Mouse (Mus musculus) neural tube, embryonic 15.5 days (tissue): Measurements from ENCODE around the gene Tbc1d17. TPM values are rescaled to one million over a fixed set of nuclear protein-coding genes. Genes with fewer than 3 reads are reported as not detected.

Experiments
- ATAC-seq: fragments of 200-750 bp; cut with Nextera tagmentation; 2 replicates; pipeline ENCODE4 v1.8.0; 2017; ENCODE audit warnings: mild to moderate bottlenecking, moderate TSS enrichment, moderate library complexity; ENCODE audit not compliant: low FRiP score
- H3K27ac ChIP-seq: fragments of 300-500 bp; sonication (generic); replicated peaks from 2 replicates; pipeline ENCODE4 v1.5.1; 2015; ENCODE audit warnings: mild to moderate bottlenecking, inconsistent platforms
- H3K27me3 ChIP-seq: fragments of 300-500 bp; sonication (generic); replicated peaks from 2 replicates; pipeline ENCODE4 v1.6.1; 2015; ENCODE audit warnings: inconsistent platforms
- H3K36me3 ChIP-seq: fragments of 300-500 bp; sonication (generic); 2 replicates; pipeline ENCODE4 v1.6.1; 2015; ENCODE audit warnings: inconsistent platforms
- H3K4me1 ChIP-seq: fragments of 300-500 bp; sonication (generic); 2 replicates; pipeline ENCODE4 v1.6.1; 2015; ENCODE audit warnings: inconsistent platforms
- H3K4me2 ChIP-seq: fragments of 300-500 bp; sonication (generic); 2 replicates; pipeline ENCODE4 v1.6.1; 2015; ENCODE audit warnings: inconsistent platforms, mild to moderate bottlenecking, moderate library complexity
- H3K4me3 ChIP-seq: fragments of 300-500 bp; sonication (generic); replicated peaks from 2 replicates; pipeline ENCODE4 v1.5.1; 2015; ENCODE audit warnings: mild to moderate bottlenecking, inconsistent platforms
- H3K9ac ChIP-seq: fragments of 300-500 bp; sonication (generic); replicated peaks from 2 replicates; pipeline ENCODE4 v1.6.1; 2015; ENCODE audit warnings: mild to moderate bottlenecking, inconsistent platforms
- H3K9me3 ChIP-seq: fragments of 300-500 bp; sonication (generic); replicated peaks from 2 replicates; pipeline ENCODE4 v1.6.1; 2016; ENCODE audit warnings: inconsistent platforms
- WGBS: fragments of 180-500 bp; shearing (Covaris S2); methylation state at CpG from one replicate; pipeline ENCODE4 v1.1.7; 2015; ENCODE audit warnings: mixed read lengths; 5-methylcytosine and 5-hydroxymethylcytosine counted together
- polyA plus RNA-seq: library from polyadenylated mRNA; unstranded; fragments of >200 nt; fragmentation: Nextera tagmentation; extraction: Ambion mirVana; gene quantifications from 2 replicates; pipeline ENCODE4 v1.2.1, GENCODE M21; 2015

Tbc1d17 gene
- polyA plus RNA-seq, 1 experiment from 2014 or later: 110 TPM

DNA sequence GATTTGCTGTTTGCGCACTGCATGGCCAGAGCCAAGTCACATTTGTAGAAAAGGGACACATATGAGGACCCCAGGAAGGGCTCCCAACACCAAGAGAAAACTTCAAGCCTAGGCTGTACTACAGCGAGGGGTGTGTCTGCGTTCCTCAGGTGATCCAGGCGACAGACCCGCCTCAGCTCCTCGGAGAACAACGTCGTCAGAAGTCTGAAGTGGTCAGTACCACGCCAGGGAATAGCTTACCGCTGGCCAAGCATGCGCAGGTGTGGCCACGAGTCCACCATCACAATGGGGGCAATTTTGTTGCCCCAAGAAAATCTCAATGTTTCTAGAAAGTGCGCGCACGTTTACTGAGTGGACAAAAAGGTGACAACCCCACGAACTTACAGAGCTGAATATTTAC is 19.6 kb upstream of the Tbc1d17 start:
- Histone ChIP-seq H3K27me3 (no peaks in the 10 kb centered on the region), H3K9me3 (no peaks in the 10 kb centered on the region), H3K36me3 (peaks cover 23% of the 10 kb centered on the region), H3K4me1 (peaks cover 55% of the 10 kb centered on the region), H3K4me2 (peak overlapping the region; percentile 80), H3K4me3 (peak overlapping the region; percentile 75), H3K9ac (peak overlapping the region; percentile 96), H3K27ac (peak overlapping the region; percentile 99)
- whole genome bisulfite sequencing: 5% methylated on average over 16 of the region's 16 CpGs
- ATAC-seq: no peak

- no peaks in the 10 kb centered on the region for H3K9me3 ChIP-seq
- 47% methylated on average over 9 of the region's 9 CpGs for WGBS
- H3K27ac ChIP-seq: peak overlapping the region; percentile 99; the same call in 1 of the 2 replicates
- no peaks in the 10 kb centered on the region for H3K27me3 ChIP-seq
- H3K4me1 ChIP-seq: peaks cover 55% of the 10 kb centered on the region
- peak overlapping the region; percentile 75 for H3K4me3 ChIP-seq
- ATAC-seq: no peak
- H3K9ac ChIP-seq: peak overlapping the region; percentile 96
- peaks cover 29% of the 10 kb centered on the region for H3K36me3 ChIP-seq
- H3K4me2 ChIP-seq: peak overlapping the region; percentile 80
Measured at GRCm38 (mm10) chr7:44867802-44868201, 18.9 kb upstream of the Tbc1d17 start.

- no peaks in the 10 kb centered on the region for H3K9me3 ChIP-seq
- H3K9ac ChIP-seq: peak overlapping the region; percentile 96
- peaks cover 55% of the 10 kb centered on the region for H3K4me1 ChIP-seq
- no peak for ATAC-seq
- 77% methylated on average over 19 of the region's 19 CpGs for WGBS
- peak overlapping the region; percentile 75 for H3K4me3 ChIP-seq
- peak overlapping the region; percentile 68; the same call in 1 of the 2 replicates for H3K27ac ChIP-seq
- no peaks in the 10 kb centered on the region for H3K27me3 ChIP-seq
- H3K36me3 ChIP-seq: peaks cover 36% of the 10 kb centered on the region
- peak overlapping the region; percentile 80 for H3K4me2 ChIP-seq
Measured at GRCm38 (mm10) chr7:44867010-44867702, 18.3 kb upstream of the Tbc1d17 start.

DNA sequence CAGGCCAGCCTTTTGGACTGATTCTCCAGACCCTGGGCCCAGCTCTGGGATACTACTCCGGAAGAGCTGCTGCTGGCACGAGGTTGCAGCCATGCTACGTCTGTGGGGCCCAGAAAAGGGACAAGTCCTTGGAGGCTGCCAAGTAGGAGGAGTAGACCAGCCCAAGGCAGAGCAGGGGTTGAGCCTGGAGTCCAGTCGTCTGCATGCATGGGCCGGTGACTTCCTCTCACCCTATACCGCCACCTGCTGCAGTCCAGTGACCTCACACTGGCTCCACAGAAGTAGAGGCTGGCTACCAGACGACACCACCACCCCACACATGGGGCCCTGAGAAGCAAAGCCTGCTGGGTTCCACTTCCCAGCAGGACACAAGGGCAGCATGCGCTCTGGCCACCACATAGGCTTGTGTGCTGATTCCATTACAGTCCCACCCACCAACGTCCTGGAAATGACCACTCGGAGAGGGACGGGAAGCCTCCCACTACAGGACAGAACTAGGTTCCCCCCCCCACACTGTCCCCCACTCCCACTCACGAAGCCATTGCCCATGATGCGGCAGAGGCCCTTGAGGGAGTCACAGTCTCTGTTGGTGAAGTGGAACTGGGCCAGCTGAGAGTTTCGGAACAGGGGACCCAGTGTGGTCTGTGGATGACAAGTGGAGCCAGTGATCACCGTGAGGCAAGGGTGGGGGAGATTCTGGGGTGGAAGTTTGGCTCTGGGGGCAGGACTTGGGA is 17.6 kb upstream of the Tbc1d17 start:
- Histone ChIP-seq H3K9me3 (no peaks in the 10 kb centered on the region), H3K4me2 (peak overlapping the region; percentile 80), H3K9ac (peak overlapping the region; percentile 9; the same call in 1 of the 2 replicates), H3K4me3 (peak overlapping the region; percentile 75), H3K4me1 (peaks cover 56% of the 10 kb centered on the region), H3K27me3 (no peaks in the 10 kb centered on the region), H3K36me3 (peaks cover 43% of the 10 kb centered on the region), H3K27ac (peak overlapping the region; percentile 68)
- ATAC-seq: no peak
- WGBS: 50% methylated on average over 15 of the region's 15 CpGs

DNA sequence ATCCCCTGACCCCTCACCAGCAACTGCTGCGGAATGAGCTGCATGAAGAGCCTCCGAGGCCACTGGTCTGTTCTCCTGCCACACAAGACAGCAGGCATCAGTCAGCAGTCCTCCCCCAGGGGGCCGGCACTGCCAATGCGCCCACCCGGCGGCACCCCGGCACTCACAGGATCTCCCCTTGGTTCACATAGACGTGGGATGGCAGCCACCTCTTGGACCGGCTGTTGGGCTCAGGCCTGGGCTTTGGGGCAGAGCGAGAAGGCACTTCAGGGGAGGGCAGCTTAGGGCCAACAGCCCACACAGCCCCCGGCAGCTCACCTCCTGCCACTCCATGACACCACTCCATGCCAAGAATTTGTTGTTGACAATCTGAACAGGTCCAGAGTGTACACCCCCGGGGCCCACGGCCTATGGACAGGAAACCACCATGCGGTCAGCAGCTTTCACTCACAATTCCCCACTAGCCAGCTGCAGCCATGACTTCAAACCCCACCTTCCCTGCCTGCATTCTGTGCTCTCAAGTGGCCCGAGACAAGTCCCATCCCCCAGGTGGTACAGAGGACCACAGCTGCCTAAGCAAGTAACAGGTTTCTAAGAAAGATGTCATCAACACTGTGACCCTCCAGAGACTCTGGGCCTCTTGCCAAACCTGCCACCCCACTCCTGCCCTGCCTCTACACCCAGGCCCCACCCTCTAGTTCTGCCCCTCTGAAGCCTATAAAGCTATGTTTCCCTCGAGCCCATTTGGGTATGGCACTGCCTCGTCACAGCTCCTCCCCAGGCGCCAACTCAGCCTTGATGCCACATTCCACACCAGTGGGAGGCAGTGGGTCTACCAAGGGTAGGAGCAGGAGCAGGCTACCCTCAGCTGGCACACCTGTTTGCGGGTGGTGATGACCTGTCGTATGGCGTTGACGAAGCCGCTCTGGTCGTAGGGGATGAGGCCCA is 16.0 kb upstream of the Tbc1d17 start:
- ATAC-seq: no peak
- Histone ChIP-seq H3K27ac (peak overlapping the region; percentile 68), H3K36me3 (peaks cover 45% of the 10 kb centered on the region), H3K4me1 (peaks cover 62% of the 10 kb centered on the region), H3K27me3 (no peaks in the 10 kb centered on the region), H3K9me3 (no peaks in the 10 kb centered on the region), H3K9ac (no peak overlapping the region), H3K4me2 (peak overlapping the region; percentile 80; the same call in 1 of the 2 replicates), H3K4me3 (no peak overlapping the region)
- WGBS: 83% methylated on average over 24 of the region's 24 CpGs

DNA sequence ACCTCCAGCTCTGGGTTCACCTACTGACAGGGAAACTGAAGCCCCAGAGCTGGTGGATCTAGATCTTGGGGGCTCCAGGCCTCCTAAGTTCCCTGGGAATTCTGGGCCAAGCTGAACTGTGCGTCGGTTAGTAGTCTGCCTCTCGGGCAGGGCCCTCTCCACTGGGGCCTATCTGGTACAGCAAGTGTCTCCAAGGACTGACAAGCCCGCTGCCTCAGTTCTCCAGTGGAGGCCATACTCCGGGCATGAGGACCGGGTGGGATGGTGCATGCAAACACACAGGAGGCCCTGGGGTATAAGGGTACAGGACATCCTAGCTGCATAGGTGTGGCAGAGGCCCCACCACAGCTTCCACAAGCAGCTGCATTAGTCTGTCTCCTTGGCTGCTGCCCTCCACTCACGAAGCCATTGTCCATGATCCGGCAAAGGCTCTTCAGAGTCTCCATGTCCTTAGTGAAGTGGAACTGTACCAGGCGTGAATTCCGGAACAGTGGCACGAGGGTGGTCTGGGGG is 15.2 kb upstream of the Tbc1d17 start:
- no peaks in the 10 kb centered on the region for H3K9me3 ChIP-seq
- no peak overlapping the region for H3K9ac ChIP-seq
- H3K36me3 ChIP-seq: peaks cover 45% of the 10 kb centered on the region
- peaks cover 70% of the 10 kb centered on the region for H3K4me1 ChIP-seq
- H3K4me3 ChIP-seq: no peak overlapping the region
- ATAC-seq: no peak
- no peaks in the 10 kb centered on the region for H3K27me3 ChIP-seq
- H3K4me2 ChIP-seq: no peak overlapping the region
- H3K27ac ChIP-seq: no peak overlapping the region
- 88% methylated on average over 11 of the region's 11 CpGs for WGBS

- no peak overlapping the region for H3K4me3 ChIP-seq
- H3K9me3 ChIP-seq: no peaks in the 10 kb centered on the region
- no peak overlapping the region for H3K9ac ChIP-seq
- no peak overlapping the region for H3K27ac ChIP-seq
- no peak overlapping the region for H3K4me2 ChIP-seq
- ATAC-seq: no peak
- 91% methylated on average over 14 of the region's 14 CpGs for WGBS
- no peaks in the 10 kb centered on the region for H3K27me3 ChIP-seq
- peaks cover 45% of the 10 kb centered on the region for H3K36me3 ChIP-seq
- peaks cover 71% of the 10 kb centered on the region for H3K4me1 ChIP-seq
Measured at GRCm38 (mm10) chr7:44863210-44863609, 14.3 kb upstream of the Tbc1d17 start.

- peaks cover 70% of the 10 kb centered on the region for H3K4me1 ChIP-seq
- ATAC-seq: no peak
- no peaks in the 10 kb centered on the region for H3K27me3 ChIP-seq
- 87% methylated on average over 8 of the region's 8 CpGs for WGBS
- no peak overlapping the region for H3K27ac ChIP-seq
- no peak overlapping the region for H3K4me3 ChIP-seq
- no peak overlapping the region for H3K4me2 ChIP-seq
- no peaks in the 10 kb centered on the region for H3K9me3 ChIP-seq
- H3K36me3 ChIP-seq: peaks cover 45% of the 10 kb centered on the region
- no peak overlapping the region for H3K9ac ChIP-seq
Measured at GRCm38 (mm10) chr7:44862434-44862833, 13.6 kb upstream of the Tbc1d17 start.

DNA sequence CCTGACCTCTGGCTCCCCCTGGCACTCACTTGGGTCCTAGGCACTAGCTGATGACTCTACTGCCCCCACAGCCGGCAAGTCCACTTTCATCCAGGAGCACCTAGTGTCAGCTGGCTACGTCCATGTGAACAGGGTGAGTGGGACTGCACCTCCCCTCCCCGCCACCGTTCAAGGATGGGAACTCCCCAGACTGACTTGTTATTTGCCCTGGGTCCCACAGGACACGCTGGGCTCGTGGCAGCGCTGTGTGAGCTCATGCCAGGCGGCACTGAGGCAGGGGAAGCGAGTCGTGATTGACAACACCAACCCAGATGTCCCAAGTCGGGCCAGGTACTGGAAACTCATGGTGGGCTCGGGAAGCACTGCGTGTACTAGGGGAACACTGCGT is 12.5 kb upstream of the Tbc1d17 start:
- H3K9me3 ChIP-seq: no peaks in the 10 kb centered on the region

GRCm38 (mm10) chr7:44860576-44861428 is 11.9 kb upstream of the Tbc1d17 start:
- H3K9ac ChIP-seq: peak overlapping the region; percentile 20; the same call in 1 of the 2 replicates
- no peak overlapping the region for H3K4me2 ChIP-seq
- H3K9me3 ChIP-seq: no peaks in the 10 kb centered on the region
- ATAC-seq: no peak
- no peaks in the 10 kb centered on the region for H3K27me3 ChIP-seq
- peak overlapping the region; percentile 46 for H3K27ac ChIP-seq
- H3K4me1 ChIP-seq: peaks cover 63% of the 10 kb centered on the region
- peaks cover 40% of the 10 kb centered on the region for H3K36me3 ChIP-seq
- WGBS: 60% methylated on average over 22 of the region's 22 CpGs
- H3K4me3 ChIP-seq: no peak overlapping the region

More for the DNA sequence above, 12.5 kb upstream of the Tbc1d17 start:
- no peak overlapping the region for H3K4me3 ChIP-seq
- ATAC-seq: no peak
- no peak overlapping the region for H3K9ac ChIP-seq
- H3K4me2 ChIP-seq: no peak overlapping the region
- H3K36me3 ChIP-seq: peaks cover 42% of the 10 kb centered on the region
- H3K27ac ChIP-seq: peak overlapping the region; percentile 46
- H3K4me1 ChIP-seq: peaks cover 65% of the 10 kb centered on the region
- no peaks in the 10 kb centered on the region for H3K27me3 ChIP-seq
- WGBS: 76% methylated on average over 14 of the region's 14 CpGs
